Mouse (Mus musculus) retina, postnatal 7 days (tissue): ENCODE data around the gene Rnf144b.

Experiments used
- DNase-seq: peaks from one replicate; pipeline ENCODE4 v3.0.0-alpha.2; 2012; ENCODE audit warnings: low read depth, low spot score

Rnf144b gene

DNA sequence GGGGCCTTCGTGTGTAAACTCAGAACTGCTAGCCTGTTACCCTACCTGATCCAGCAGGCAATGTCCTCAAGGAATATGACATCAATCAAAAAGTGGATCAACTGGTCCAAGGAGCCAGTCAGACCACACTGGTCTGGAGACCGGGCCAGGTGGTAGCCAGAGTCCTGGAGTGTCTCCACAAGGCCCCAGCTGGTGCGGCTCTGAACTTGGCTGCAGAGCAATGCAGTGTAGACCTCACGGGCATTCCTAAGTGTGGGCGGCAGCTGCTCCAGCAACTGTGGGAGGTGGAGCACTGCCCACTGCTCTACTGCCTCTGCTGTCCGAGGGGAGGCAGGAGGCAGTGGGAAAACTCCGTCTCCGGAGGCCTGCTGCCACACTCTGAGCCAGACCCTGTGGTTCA, 55.7 kb downstream of the Rnf144b start:
- DNase-seq: no peak

DNA sequence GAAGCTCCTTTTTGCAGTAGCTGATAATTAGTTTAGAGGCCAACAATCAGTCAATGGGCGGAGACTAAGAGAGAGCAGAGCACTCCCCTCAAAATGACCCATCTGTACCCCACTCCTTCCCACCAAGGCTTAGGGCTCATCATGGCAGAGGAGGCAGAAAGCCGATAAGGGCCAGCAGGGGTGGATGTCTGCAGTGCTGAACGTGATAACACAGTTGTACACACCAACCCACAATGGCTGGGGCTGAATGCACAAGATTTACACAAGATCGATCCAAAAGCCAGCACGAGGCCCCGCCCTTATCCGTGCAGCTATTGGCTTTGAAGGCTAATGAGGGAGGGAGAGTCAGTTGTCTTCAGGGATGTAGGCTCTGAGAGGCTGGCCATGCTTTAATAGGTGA, 58.3 kb downstream of the Rnf144b start:
- no peak for DNase-seq

DNA sequence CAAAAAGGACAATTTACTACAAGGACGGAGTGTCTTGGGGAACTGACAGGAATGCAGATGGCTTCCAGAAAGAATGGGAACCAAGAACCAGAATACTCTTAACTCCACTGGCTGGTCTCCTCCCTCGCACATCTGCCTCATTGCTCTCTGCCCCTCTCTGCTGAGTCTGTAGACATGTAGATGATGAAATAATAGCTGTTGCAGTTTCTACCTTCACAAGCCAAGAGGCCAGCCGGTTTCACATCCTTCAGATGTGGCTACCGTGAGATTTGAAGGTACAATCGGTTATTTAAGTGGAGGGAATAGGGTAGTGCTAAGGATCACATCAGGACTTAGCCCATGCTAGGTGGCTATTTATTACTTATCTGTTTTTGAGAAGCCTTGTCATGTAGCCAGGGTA, 59.9 kb downstream of the Rnf144b start:
- no peak for DNase-seq

DNA sequence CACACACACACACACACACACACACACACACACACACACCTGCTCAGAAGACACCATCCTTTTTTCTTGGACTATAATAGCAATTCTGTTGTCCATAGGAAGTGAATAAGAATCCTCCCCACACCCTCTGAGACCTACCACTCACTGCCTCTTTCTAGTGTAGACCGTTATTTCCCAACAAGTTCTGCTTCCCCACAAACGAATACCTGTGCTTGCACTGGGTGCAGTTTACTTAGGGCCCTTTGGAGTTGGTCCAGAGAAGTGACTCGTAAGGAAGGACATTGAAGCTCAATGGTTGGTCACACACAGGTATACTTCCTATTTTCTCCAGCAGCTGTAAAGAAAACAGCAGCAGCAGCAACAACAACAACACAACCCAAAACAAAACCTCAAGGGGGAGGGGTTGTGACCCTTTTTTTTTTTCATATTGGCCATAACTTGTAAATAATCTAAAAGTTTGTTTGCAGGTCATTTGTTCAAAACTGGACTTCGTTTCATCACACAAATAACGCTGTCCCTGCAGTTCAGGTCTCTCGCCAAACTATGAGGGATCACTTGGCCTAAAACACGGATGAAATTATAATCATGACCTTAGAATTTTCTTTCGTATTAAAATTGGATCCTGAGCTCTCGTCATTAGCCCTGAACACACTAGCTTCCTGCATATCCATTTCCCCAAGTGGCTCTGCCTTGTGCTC, 60.7 kb downstream of the Rnf144b start:
- DNase-seq: no peak

DNA sequence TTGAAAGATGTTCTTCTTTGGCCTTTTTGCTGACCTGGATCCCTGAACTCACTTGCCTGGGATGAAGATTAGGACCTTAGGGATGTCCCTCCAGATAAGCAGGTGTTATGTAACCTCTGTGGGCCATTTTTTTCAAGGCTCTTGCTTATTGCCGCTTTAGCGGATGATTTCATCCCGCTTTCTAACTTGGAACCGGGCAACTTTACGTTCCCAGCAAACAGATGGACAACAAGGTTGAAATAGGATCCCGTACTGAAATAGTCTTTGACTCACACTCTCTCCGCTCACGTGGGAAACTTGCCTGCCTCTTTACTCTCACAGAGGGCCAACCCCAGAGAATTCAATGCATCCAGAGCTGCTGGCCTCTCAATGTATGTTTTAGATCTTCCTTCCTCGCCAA, 61.3 kb downstream of the Rnf144b start:
- no peak for DNase-seq

DNA sequence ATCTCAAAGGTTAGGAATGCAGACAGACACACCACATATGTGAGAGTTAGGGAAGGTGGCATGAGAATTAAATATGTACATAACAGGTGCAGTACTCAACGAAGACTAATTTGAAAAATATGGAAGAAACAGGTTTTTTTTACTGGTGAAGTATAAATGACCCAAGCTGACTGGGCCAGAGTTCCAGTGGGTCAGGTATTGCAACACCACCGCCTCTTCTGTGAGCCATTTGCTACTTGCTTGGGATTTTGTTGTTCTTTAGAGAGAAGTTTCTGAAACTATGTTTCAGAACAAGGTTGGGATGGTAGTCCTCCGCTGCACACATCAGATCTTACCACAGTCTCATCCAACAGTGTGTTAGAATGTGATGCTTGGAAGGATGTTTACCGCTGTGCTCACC, 65.4 kb downstream of the Rnf144b start:
- no peak for DNase-seq

DNA sequence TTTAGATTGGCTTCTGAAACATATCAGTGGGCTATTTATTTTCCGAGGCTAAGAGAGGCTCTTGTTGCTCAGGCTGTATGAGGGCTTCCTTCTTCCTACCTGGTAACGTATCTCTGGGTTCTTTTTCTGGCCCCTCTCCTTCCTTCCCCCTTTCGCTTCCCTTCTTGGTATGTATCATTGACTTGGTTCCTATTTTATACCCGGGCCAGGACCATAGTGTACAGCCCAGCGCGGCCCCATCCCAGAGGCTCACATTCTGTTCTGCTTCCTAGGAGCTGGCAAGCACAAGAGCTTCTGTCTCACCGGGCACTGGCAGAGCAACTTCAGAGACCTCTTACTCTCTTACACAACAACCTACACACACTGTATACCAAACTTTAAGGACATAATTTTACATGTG, 67.5 kb downstream of the Rnf144b start:
- DNase-seq: no peak

DNA sequence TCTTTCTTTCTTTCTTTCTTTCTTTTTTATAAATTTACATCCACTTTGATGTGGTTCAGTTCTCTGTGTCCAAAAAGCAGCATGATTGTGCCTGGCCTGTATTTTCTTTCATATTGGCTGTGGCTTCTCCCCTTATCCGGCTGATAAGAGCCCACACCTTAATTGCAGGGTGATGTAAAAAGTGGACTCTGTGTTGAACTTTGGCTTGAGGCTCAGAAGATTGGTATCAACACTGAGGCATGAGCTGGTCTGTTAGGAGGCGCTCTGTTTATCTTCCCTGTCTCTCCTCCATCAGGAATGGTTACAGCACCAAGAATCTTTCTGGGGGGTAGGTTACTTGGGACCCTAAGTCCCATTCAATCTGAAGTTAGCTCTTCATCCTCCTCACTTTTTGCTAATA, 69.7 kb downstream of the Rnf144b start:
- no peak for DNase-seq

DNA sequence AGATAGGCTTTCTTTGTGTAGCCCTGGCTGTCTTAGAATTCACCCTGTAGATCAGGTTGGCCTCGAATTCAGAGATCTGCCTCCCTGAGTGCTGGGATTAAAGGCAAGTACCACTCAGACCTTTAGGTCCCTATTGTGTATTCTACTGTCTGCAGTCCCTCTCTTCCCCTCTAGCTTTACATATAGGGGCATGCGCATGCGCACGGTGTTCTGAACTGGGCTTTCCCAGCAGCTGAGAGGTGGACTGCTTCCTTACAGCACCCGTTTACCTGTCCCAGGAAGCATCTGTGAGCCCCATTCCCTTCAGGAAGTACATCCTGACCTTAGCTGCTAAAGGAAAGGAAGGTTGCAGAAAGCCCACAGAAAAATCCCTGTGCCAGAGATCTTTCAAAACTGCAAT, 70.3 kb downstream of the Rnf144b start:
- DNase-seq: no peak

DNA sequence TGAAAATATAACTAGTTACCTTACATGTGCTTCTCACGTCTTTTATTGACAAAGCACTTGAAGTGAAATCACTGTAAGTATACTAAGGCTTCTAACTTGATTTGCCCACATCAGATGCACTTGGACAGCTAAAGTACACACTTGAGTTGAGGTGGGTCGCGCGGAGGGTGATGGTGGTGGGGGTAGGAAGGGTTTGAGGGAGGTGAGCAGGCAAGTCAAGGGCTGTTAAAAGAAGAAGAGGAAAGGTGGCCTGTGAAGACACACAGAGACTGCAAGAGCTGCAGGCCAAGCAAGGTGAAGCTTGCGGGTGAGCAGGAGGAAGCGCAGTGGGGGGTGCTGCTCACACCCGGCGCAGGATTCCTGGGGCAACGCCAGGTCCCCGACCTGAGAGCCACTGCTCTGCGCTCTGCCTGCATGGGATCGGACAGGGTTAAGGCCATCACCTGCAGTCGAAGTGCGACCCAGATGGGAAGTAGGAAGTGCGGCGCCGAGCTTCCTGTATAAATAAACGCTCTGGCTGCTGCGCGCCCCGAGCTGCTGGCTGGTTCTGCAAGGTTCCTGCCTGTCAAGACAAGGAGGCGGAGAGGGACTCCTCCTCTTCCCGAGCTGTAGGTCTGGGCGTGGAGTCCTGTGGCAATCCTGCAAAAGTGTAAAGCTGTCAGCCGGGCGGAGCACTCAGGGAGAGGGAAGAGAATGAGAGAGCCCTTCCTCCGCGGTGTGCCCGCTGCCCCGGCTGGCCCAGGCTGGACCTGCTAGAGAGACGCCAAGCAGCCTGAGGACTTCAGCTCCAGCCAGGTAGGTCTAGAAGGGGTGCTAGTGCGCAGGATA, 71.1 kb downstream of the Rnf144b start:
- peak; percentile 32 for DNase-seq

DNA sequence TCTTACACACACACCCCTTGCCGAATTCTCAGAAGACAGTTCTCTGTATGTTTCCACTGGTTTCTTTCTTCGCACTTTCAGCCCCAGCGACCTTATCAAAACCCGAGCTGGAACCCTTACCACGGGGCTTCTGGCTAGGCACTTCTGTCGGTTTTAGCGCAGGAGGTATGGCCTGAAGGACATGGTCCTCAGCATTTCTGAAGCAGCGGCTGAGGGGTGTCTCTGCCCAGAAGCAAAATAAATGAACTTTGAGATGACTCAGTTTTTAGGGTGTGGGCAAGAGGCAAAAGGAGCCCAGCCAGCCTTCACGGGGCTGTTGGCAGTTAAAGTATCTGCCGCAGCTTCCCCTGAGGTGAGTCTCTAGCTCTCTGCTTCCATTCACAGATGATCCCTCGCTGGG, 72.2 kb downstream of the Rnf144b start:
- DNase-seq: no peak

DNA sequence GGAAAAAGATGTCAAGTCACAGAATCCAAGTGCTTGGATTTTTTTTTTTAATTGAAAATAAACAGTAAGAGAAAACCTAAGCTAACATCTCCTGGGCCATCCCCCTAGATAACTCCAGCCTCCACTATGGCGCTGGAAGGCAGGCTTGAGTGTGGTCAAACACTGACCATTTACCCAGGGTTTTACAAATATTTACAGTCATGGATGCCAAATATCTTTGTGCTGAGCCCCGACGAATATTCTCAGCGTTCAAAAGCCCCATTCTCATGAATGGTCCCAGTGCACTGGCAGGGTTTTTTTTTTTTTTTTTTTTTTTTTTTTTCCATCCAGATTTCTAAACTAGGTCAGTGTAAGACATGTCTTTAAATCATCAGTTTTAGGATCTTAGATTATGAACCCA, 73.0 kb downstream of the Rnf144b start:
- DNase-seq: no peak

DNA sequence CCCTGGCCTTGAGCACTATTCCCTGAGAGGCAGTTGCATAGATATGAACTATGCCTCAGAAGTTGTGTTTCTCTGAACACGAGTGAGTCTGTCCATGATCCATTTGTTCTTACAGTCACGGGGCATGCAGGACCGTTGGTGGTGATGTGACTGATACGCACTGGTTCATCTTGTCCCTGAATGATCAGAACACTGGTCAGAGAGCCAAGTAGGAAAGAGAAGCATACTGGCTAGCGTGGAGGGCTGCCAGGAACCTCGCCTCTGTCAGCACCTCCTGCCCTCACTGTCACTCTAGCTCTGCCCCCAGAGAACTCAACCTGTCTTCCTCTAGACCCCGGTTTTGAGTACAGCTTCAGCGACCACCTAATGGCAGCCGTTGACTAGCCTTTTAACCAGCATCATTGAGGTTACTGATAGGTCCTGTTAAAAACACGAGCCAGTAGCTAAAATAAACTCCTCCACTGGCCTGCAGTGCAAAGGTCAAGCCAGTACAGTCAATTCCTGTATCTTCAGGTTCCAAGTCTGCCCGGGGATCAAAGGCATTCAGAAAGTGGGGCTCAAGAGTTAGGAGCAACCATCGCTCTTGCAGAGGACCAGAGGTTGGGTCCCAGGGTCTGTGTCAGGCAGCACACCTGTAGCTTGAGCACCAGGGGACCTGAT, 77.7 kb downstream of the Rnf144b start:
- no peak for DNase-seq

DNA sequence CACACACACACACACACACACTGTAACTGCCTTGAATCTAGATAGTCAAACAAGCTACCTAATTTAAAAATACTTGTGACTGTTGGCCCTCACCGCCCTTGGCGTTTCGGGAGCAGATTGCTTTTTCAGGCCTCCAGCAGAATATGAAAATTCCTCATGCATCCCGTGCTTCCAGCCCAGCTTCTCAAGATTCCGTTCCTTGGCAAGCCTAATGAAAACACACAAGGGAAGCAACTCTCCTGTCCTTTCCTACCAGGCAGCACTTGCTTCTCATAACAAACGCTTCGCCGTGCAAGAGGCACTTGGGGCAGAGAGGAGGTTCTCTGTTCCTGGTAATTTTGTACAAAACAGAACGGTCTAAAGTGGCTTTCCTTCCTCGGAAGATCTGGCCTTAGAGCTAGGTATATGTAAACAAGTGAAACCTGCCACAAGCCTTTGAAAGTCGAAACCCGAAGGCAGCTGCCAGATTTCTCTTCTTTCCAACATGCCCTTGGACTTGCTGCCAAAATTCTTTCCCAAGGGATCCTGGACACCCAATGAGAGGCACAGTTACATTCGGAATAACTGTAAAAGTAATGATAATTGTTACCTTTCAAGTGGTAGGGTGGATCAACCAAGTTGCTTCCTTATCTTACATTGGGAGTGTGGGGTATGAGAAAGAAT, 79.6 kb downstream of the Rnf144b start:
- no peak for DNase-seq

DNA sequence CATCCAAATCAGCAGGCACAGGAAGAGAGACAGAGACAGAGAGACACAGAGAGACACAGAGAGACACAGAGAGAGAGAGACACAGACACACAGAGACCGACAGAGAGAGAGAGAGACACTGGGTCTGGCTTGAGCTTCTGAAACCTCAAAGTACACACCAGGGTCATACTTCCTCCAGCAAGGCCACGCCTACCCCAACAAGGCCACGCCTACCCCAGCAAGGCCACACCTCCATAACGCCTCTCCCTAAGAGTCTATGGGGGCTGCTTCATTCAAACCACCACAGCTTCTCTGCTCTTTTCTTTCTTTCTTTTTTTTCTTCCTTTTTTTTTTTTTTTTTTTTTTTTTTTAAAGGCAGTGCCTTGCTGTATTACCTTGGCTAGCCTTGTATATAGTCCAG, 88.0 kb downstream of the Rnf144b start:
- no peak for DNase-seq

DNA sequence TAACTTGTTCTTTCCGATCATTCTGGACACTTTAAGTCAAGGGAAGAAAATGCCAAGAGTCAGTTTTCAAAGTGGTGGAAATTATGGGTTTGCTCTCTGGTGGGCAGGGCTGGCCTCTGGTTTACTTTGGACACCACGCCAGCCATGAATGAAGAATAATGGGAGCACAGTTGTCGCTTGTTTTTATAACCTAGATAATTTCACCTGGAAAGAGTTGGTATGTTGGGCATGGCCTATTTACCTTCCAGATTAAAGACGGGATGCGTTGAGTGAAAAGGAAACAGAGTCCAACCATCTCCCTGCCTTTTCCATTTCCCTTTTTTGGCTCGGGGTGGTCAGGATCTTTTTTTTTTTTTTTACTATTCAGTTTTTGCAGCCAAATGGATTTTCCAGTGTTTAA, 88.5 kb downstream of the Rnf144b start:
- DNase-seq: no peak

DNA sequence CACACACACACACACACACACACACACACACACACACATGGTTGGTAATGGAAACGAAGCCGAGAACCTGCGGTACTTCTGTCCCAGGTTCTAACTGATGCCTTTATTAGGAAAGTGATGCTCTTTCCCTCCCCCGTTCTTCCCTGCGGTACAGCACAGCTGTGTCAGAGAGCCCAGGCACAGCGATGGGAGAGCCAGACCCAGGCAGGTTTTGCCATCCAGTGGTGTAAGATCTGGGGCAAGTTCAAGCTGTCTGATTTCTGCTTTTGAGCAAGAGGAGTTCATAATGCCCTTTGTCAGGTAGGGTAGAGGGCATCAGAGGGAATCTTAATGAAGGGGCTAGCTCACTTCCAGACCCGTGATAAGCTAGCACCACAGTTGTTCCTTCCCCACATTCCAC, 89.1 kb downstream of the Rnf144b start:
- DNase-seq: no peak

DNA sequence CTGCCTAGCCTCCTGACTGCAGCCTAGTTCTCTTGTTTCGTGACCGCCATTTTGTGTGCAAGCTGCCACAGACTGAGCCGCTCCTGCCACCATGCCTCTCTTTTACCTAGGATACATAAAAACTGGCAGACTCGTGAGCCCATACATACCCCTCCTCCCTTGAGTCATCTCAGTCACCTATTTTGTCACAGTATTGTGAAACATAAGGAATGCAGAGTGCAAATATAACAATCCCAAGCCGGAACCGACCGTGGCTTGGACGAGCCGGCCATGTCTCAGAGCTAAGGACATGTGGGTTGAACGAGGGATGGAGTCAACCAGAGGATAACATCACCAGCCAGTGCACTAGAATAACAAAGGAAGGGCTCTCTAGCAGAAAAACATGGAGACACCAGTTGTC, 91.4 kb downstream of the Rnf144b start:
- DNase-seq: no peak

DNA sequence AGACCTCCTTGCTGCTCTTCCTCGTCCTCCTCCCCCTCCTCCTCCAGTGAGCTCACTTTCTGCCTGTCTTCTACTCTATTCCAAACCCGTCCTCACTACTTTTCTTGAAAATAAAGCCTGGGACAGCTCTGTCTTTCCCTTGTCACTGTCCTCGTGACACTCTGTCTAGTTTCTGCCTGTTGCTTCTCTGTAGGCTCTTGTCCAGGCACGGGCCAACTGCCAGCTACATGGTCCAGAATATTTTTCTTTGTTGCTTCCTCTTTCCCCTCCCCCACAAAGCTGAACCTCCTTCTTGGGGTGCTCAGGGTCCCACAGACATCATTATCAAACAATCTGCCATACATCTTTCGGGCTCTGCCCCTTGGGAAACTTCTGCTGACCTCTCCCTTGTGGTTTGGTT, 92.4 kb downstream of the Rnf144b start:
- DNase-seq: no peak

DNA sequence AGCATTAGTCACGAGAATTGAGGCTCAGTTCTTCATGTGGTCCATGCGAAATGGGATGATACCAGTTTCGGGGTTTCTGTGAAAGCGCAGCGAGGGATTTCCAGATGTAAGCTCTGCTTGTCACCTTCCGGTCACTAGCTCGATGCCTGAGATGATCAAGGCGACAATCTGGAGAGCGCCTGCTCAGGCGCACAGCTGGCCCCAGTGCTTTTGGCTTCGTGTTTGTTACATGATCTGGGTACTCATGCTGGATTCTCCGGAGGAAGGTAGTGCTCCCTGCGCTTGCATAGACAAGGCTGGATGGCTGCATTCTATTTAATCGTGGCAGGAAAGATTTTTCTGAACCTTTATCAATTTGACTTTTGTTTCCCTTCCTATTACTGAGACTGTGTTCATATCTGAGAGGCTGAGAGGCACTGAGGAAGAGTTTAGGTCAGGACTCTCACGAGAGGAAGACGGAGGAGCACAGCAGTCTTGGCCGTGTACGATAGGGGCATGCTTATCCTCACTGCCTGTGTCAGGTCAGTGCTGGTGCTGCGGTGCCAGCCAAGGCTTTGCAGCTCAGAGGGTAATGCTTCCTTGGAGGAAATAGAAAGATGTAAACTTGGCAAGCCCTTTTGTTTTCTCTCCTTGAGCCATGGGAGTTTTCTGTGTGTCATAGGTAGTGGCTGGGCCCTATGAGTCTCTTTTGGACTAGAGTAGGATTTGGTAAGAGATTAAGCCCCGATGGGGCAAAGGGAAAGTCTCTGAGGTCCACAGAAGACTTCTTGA, 93.5 kb downstream of the Rnf144b start:
- no peak for DNase-seq

DNA sequence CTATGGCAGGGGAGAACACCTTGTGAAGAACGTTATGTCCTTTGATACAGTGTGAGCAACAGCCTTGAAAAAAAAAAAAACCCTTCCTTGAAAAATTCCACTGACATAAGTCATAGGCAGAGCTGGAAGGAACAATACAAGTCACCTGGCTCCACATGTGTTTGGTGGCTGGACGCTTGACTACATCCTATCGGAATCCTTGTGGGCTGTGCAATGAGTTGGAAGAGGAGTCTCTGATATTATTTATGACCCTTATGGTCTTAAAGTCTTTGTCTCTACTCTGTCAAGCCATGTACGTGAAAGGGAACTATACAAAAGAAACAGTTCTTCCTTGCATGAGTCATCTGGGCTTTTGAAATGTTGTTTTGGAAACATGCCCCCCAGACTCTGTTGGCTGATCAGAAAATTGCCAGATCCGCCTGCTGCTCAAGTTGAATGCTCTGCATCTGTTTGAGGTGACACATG, 94.7 kb downstream of the Rnf144b start:
- DNase-seq: no peak
